Mouse (Mus musculus) Patski (cell line): ENCODE data around the gene Pim3. TPM values are rescaled to one million over a fixed set of nuclear protein-coding genes. Genes with fewer than 3 reads are reported as not detected.
A peak's percentile ranks its signal among the peaks of the same experiment; 100 is the strongest.
"Not testable (repeated sequence)": the region's sequence is repeated elsewhere in the genome, so short reads cannot be mapped to it uniquely, and the experiment has no call there.

ENCODE experiments used
- ATAC-seq: fragments of 100-300 bp; one replicate; pipeline ENCODE4 v1.8.0; 2021
- CTCF ChIA-PET: fragments of 350-600 bp; sonication (Branson Sonifier 250); formaldehyde crosslinking; loops from one replicate; lab custom pipeline; 2022; ENCODE audit warnings: inconsistent platforms; lab: Charles Lee
- POLR2A ChIA-PET: fragments of 350-600 bp; sonication (Branson Sonifier 250); formaldehyde crosslinking; loops from one replicate; lab custom pipeline; 2022; ENCODE audit warnings: antibody characterized with exemption, inconsistent platforms; lab: Charles Lee
- DNase-seq: peaks from one replicate; pipeline ENCODE4 v3.0.0-alpha.2; 2011; ENCODE audit warnings: low read depth, low spot score
- H3K27me3 ChIP-seq: fragments of 371-371 bp; one replicate; pipeline ENCODE4 v1.5.1; 2021
- CTCF ChIP-seq: fragments of 100-300 bp; IDR thresholded peaks from one replicate; pipeline ENCODE4 v1.5.1; 2021
- in situ Hi-C: fragments of 300-500 bp; cut with MboI; formaldehyde crosslinking; loops from 3 replicates; pipeline ENCODE4 v1.11.1; 2018; ENCODE audit warnings: low pct_unique_long_range_greater_than_20kb, mixed read lengths
- polyA plus RNA-seq: library from polyadenylated mRNA; unstranded; gene quantifications from one replicate; pipeline ENCODE4 v1.2.3, GENCODE M21; 2021

Gene Pim3
- 149 TPM for polyA plus RNA-seq

GRCm38 (mm10) chr15:88861772-88862622 lies at the start of gene Pim3:
Gene Pim3 (plus strand): TSS chr15:88862186.
- DNase-seq (peak; percentile 90), ATAC-seq (peak; percentile 65)
- in situ Hi-C loops, result no loop called here
- ChIA-PET POLR2A (interaction anchor here (0.6 to 1.9 kb wide), 6 partner anchors 10 to 75 kb away, joined by 3 to 29 read pairs (median 6); no protein-coding TSS in a partner anchor), CTCF (interaction anchor here (1.0 to 2.8 kb wide), 4 partner anchors 11 to 32 kb away, joined by 3 to 11 read pairs (median 4); no protein-coding TSS in a partner anchor)
- H3K27me3 ChIP-seq, result no peaks in the 10 kb centered on the region
- no peak for TF ChIP-seq CTCF

DNA sequence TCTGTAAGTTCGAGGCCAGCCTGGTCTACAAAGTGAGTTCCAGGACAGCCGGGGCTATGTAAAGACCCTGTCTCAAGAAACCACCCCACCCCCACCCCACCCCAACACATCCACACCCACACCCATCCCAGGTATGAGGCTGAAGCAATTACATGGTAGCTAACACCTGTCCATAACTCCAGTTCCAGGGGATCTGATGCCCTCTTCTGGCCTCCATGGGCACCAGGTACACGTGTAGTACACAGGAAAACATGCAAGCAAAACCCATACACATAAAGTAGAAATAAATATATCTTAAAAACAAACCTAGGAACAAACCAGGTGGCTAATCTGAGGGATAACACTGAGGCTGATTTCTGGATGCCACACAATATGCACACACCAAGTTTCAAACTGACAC lies 48.7 kb upstream of the Pim3 start:
- POLR2A ChIA-PET, result interaction anchor here (0.6 kb wide), 1 partner anchor 952 kb away, joined by 4 read pairs; no protein-coding TSS in a partner anchor
- TF ChIP-seq CTCF, result no peak
- in situ Hi-C loops, result no loop called here
- CTCF ChIA-PET, result no interaction called here
- no peak for DNase-seq
- H3K27me3 ChIP-seq, result no peaks in the 10 kb centered on the region
- ATAC-seq, result no peak

DNA sequence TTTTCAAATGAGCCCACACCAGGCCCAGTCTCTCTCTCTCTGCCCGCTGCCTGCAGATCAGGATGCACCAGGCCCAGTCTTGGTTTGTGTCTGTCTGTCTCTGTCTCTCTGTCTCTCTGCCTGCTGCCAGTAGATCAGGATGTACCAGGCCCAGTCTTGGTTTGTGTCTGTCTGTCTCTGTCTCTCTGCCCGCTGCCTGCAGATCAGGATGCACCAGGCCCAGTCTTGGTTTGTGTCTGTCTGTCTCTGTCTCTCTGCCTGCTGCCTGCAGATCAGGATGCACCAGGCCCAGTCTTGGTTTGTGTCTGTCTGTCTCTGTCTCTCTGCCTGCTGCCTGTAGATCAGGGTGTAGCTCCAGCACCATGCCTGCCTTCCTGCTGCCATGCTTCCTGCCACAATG lies 48.1 kb upstream of the Pim3 start:
- ATAC-seq, in situ Hi-C loops, POLR2A ChIA-PET, DNase-seq, H3K27me3 ChIP-seq: not testable (repeated sequence)
- CTCF ChIA-PET, result interaction anchor here (1.5 kb wide), 1 partner anchor 15 kb away, joined by 4 read pairs; no protein-coding TSS in a partner anchor

DNA sequence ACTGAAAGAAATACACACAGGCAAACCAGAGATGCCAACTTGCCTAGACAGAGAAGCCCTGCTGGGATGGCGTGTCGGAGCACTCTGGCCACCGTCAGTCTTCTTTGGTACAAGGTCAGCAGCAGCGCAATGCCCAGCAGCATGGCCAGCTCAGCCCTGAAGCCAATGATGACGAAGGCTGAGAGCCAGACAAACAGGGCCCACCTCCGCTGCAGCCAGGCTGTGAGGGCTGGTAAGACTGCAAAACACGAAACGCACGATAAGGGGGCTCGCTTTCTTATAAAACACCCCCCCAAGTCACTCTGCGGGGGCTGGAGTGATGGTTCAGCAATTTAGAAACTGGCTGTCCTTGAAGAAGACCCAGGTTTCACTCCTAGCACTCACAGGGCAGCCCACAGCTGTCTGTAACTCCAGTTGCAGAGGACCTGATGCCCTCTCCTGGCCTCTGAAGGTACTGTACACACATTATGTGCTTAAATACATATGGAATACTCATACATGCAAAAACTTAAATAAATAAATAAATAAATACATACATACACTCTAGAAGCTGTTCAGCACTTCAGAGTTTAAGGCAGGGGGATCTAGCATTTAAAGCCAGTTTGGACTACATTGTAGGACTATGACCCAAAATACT lies 47.5 kb upstream of the Pim3 start:
- POLR2A ChIA-PET, result no interaction called here
- DNase-seq (no peak), ATAC-seq (no peak)
- no peak for TF ChIP-seq CTCF
- CTCF ChIA-PET, result interaction anchor here (1.5 kb wide), 1 partner anchor 15 kb away, joined by 4 read pairs; no protein-coding TSS in a partner anchor
- H3K27me3 ChIP-seq, result no peaks in the 10 kb centered on the region
- in situ Hi-C loops, result no loop called here

DNA sequence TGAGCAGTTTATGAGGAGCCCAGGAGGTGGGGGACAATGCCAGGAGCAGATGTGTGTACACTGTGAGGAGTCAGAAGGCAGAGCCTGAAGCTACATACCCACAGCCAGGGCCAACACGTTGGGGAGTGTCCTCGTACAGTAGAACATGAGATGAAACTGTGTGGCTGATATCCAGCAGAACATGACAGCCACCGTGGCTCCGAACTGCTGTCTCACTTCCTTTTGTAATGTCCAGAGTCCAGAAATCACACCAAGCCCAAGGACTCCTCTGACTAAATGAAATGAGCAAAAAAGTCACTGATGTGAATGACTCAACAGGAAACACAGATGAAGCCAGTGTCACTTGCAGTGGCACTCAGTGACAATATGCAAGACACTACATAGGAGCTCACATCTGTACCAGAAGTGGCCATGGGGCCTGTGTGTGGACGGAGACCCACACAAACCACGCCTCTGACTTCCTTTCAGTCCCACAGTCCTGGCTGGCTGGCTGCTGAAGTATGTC lies 46.7 kb upstream of the Pim3 start:
- ChIA-PET POLR2A (no interaction called here), CTCF (interaction anchor here (1.5 kb wide), 1 partner anchor 16 kb away, joined by 4 read pairs; no protein-coding TSS in a partner anchor)
- DNase-seq, result no peak
- TF ChIP-seq CTCF, result no peak
- ATAC-seq, result no peak
- no peaks in the 10 kb centered on the region for H3K27me3 ChIP-seq
- in situ Hi-C loops, result no loop called here

- CTCF ChIA-PET, result interaction anchor here (1.4 kb wide), 3 partner anchors 9 to 102 kb away, joined by 4 read pairs; no protein-coding TSS in a partner anchor
- DNase-seq (peak; percentile 96), ATAC-seq (peak; percentile 99)
- TF ChIP-seq CTCF, result no peak
- in situ Hi-C loops, result no loop called here
- POLR2A ChIA-PET, result interaction anchor here (0.5 to 1.4 kb wide), 5 partner anchors 47 to 359 kb away, joined by 3 to 8 read pairs (median 4); no protein-coding TSS in a partner anchor
- H3K27me3 ChIP-seq, result no peaks in the 10 kb centered on the region
These were observed 42.7 kb upstream of the Pim3 start, which contains the start of the genes Alg12 and Creld2 for GRCm38 (mm10) chr15:88819026-88819905. Gene Alg12 (minus strand): TSS chr15:88819318. Gene Creld2 (plus strand): TSS chr15:88819646.

DNA sequence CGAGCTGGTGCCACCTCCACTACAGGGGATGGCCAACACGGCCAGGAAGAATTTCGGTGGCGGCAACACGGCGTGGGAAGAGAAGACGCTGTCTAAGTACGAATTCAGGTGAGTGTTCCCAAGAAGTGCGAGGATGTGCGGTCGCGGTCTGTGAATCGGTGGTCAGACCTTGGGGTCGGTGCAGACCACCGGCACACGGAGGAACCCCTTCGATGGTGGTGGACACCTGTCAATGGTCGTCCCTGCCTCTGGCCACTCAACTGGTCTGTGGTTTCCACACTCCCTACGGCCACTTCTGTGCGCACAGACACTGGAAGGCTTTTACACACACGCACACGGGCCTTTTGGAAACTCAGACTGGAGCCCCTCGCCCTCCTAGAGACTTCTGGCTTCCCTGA lies 42.1 kb upstream of the Pim3 start:
- POLR2A ChIA-PET, result no interaction called here
- no peak for ATAC-seq

GRCm38 (mm10) chr15:88821403-88821802 lies 40.6 kb upstream of the Pim3 start:
- DNase-seq, result no peak
- no peak for ATAC-seq
- POLR2A ChIA-PET, result interaction anchor here (1.3 kb wide), 1 partner anchor 100 kb away, joined by 3 read pairs; no protein-coding TSS in a partner anchor
- TF ChIP-seq CTCF, result no peak
- in situ Hi-C loops, result loop anchor here (10.0 kb wide), 3 partner anchors 243 to 553 kb away; partner anchors contain the start of genes Odf3b, Sco2 and Tymp
- CTCF ChIA-PET, result interaction anchor here (1.8 kb wide), 1 partner anchor 101 kb away, joined by 8 read pairs; no protein-coding TSS in a partner anchor
- H3K27me3 ChIP-seq, result no peaks in the 10 kb centered on the region

More for the DNA sequence above, 42.1 kb upstream of the Pim3 start:
- no peak for TF ChIP-seq CTCF
- CTCF ChIA-PET, result interaction anchor here (1.8 kb wide), 1 partner anchor 102 kb away, joined by 8 read pairs; no protein-coding TSS in a partner anchor
- in situ Hi-C loops, result loop anchor here (10.0 kb wide), 3 partner anchors 245 to 555 kb away; partner anchors contain the start of genes Odf3b, Sco2 and Tymp
- H3K27me3 ChIP-seq, result no peaks in the 10 kb centered on the region
- no peak for DNase-seq

GRCm38 (mm10) chr15:88822513-88822912 lies 39.5 kb upstream of the Pim3 start:
- H3K27me3 ChIP-seq, result no peaks in the 10 kb centered on the region
- DNase-seq (no peak), ATAC-seq (no peak)
- no peak for TF ChIP-seq CTCF
- in situ Hi-C loops, result loop anchor here (10.0 kb wide), 3 partner anchors 242 to 552 kb away; partner anchors contain the start of genes Odf3b, Sco2 and Tymp
- CTCF ChIA-PET, result interaction anchor here (0.7 kb wide), 1 partner anchor 54 kb away, joined by 3 read pairs; no protein-coding TSS in a partner anchor
- POLR2A ChIA-PET, result interaction anchor here (1.3 kb wide), 1 partner anchor 99 kb away, joined by 3 read pairs; no protein-coding TSS in a partner anchor
